Mouse (Mus musculus) bone marrow macrophage, adult 2 months (primary cell): ENCODE data around the gene Mras.

Source experiments
- CTCF ChIP-seq: IDR thresholded peaks from 2 replicates; pipeline ENCODE4 v1.5.1; 2012; ENCODE audit warnings: low read depth, mild to moderate bottlenecking, low read length, moderate library complexity
- POLR2A ChIP-seq: IDR thresholded peaks from 2 replicates; pipeline ENCODE4 v1.6.1; 2012; ENCODE audit warnings: mild to moderate bottlenecking, low read depth, low read length, borderline replicate concordance

- TF ChIP-seq CTCF (no peak), POLR2A (no peak)
These were observed 19.8 kb downstream of the Mras start for GRCm38 (mm10) chr9:99417288-99417846.
